Mouse (Mus musculus): ENCODE results near the gene Mettl8. TPM values are rescaled to one million over a fixed set of nuclear protein-coding genes. Genes with fewer than 3 reads are reported as not detected.

Mettl8 gene
- 19.2 and 19.9 TPM in 2 replicates for polyA plus RNA-seq (2016; fragmentation: Nextera tagmentation; extraction: Ambion mirVana)

- H3K36me3 ChIP-seq, result peaks cover 15% of the 10 kb centered on the region; the same call in 1 of the 2 replicates
- H3K9me3 ChIP-seq (replicated peaks), result no peaks in the 10 kb centered on the region
- 0 out of 2 replicates have a peak, but pooled peaks cover 6% of the 10 kb centered on the region for H3K4me1 ChIP-seq
- H3K4me2 ChIP-seq (replicated peaks), result peak within 1 kb of the TSS; percentile 60
- peak within 1 kb of the TSS; percentile 80 for H3K4me3 ChIP-seq
- WGBS, result under 1% methylated on average over 57 of the region's 57 CpGs
- peak within 1 kb of the TSS; percentile 80 for H3K9ac ChIP-seq
- peak; percentile 99 for ATAC-seq (ENCODE audit: low FRiP score)
- H3K27ac ChIP-seq, result peak within 1 kb of the TSS; percentile 96
- H3K27me3 ChIP-seq, result no peaks in the 10 kb centered on the region
These were observed at the start of gene Mettl8, which contains the start of gene Dcaf17 for GRCm38 (mm10) chr2:71055300-71056114. Gene Mettl8 (minus strand): TSS chr2:71055583. Gene Dcaf17 (plus strand): TSS chr2:71055328.

DNA sequence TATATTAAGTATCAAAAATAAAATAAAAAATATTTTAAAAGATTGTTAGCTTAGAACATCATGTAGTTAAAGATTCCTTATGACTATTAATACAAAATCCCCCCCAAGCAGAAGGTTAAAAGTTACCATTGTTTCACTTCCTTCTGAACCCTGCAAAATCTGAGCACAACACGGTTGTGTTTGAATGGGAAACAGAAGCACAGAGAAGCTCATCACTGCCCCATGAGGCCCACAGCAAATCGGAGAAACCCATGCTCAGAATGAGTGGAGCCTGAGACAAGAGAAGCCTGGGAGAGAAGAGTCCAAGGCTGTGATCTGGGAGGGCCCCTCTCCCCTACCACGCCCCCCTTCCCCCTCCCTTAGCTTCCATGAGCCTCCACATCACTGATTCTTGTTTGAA lies 49.3 kb upstream of the Mettl8 start:
- H3K9ac ChIP-seq, result no peak overlapping the region
- no peak overlapping the region for H3K27ac ChIP-seq
- H3K4me2 ChIP-seq (replicated peaks), result no peak overlapping the region
- H3K9me3 ChIP-seq (replicated peaks), result no peaks in the 10 kb centered on the region
- H3K4me3 ChIP-seq, result no peak overlapping the region
- ATAC-seq (ENCODE audit: low FRiP score), result no peak
- no peaks in the 10 kb centered on the region for H3K27me3 ChIP-seq
- peaks cover 9% of the 10 kb centered on the region for H3K36me3 ChIP-seq
- H3K4me1 ChIP-seq, result no peaks in the 10 kb centered on the region
- WGBS, result 68% methylated on average over 3 of the region's 3 CpGs

DNA sequence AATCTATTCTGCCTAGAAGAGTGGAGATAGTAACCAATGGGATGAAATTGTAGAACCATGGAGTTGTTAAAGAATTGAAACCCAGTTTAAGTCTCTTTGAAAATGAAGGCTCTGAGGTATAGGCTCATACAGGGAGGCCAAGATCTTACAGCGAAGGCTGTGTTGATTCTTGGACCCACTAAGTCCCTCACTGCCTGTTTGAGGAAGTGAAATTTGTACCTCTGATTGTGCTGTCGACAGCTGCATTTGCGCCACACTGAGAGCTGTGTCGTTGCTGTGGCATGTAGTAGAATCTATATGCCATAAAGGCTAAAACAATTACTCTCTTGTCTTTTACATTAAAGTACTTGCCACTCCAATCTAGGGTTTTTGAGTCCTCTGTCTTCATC lies 47.9 kb upstream of the Mettl8 start:
- peaks cover 15% of the 10 kb centered on the region for H3K36me3 ChIP-seq
- no peak for ATAC-seq (ENCODE audit: low FRiP score)
- no peaks in the 10 kb centered on the region for H3K4me1 ChIP-seq
- no peak overlapping the region for H3K4me3 ChIP-seq
- no peaks in the 10 kb centered on the region for H3K27me3 ChIP-seq
- H3K4me2 ChIP-seq (replicated peaks), result no peak overlapping the region
- no peak overlapping the region for H3K27ac ChIP-seq
- no peak overlapping the region for H3K9ac ChIP-seq
- WGBS, result 75% methylated on average over 4 of the region's 4 CpGs
- no peaks in the 10 kb centered on the region for H3K9me3 ChIP-seq (replicated peaks)

GRCm38 (mm10) chr2:71102621-71103291 lies 47.4 kb upstream of the Mettl8 start:
- Histone ChIP-seq H3K4me1 (no peaks in the 10 kb centered on the region), H3K36me3 (peaks cover 15% of the 10 kb centered on the region), H3K9ac (no peak overlapping the region), H3K27ac (no peak overlapping the region), H3K4me2 (replicated peaks) (no peak overlapping the region), H3K27me3 (no peaks in the 10 kb centered on the region), H3K9me3 (replicated peaks) (no peaks in the 10 kb centered on the region), H3K4me3 (no peak overlapping the region)
- no peak for ATAC-seq (ENCODE audit: low FRiP score)
- 79% methylated on average over 10 of the region's 10 CpGs for WGBS

GRCm38 (mm10) chr2:71096170-71096569 lies 40.8 kb upstream of the Mettl8 start:
- 87% methylated on average over 7 of the region's 7 CpGs for WGBS
- no peak overlapping the region for H3K27ac ChIP-seq
- H3K9me3 ChIP-seq (replicated peaks), result no peaks in the 10 kb centered on the region
- H3K9ac ChIP-seq, result no peak overlapping the region
- H3K4me1 ChIP-seq, result no peaks in the 10 kb centered on the region
- ATAC-seq (ENCODE audit: low FRiP score), result no peak
- H3K4me2 ChIP-seq (replicated peaks), result no peak overlapping the region
- no peak overlapping the region for H3K4me3 ChIP-seq
- H3K27me3 ChIP-seq, result no peaks in the 10 kb centered on the region
- peaks cover 23% of the 10 kb centered on the region for H3K36me3 ChIP-seq

DNA sequence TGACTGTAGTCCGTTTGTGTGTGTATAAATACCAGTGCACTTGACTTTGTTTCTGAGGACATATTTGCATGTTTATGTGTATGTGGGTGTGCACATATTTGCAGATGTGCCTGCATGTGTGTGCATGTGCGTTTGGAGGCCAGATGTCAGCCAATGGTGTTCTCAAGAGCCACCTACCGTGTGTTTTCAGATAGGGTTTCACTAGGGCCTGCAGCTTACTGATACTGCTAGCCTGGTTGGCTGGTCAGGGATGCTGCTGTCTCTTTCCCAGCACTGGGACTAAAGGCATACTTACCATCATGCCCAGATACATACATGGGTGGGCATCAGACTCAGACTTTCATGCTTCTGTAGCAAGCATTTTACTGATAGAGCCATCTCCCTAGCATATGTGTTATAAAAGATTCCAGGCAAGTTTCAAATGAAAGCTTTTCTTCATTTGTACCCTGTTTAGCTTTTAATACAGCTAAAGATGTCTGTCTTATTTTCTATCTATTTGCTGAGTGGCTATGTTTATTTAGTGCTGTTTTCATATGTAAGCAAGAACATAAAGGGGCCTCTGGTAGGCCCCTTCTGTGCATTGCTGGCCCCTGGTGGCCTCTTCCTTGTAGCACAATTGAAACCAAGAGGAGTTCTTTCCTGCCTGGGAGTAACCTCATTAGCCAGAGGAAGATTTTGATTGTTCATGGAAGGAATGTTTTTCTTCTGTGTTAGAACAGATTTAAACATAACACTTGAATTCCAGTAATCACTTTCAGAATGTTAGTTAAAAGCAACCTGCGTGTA lies 35.5 kb upstream of the Mettl8 start:
- no peak for ATAC-seq (ENCODE audit: low FRiP score)
- H3K4me1 ChIP-seq, result no peaks in the 10 kb centered on the region
- H3K4me3 ChIP-seq, result no peak overlapping the region
- no peak overlapping the region for H3K4me2 ChIP-seq (replicated peaks)
- no peaks in the 10 kb centered on the region for H3K9me3 ChIP-seq (replicated peaks)
- WGBS, result 83% methylated on average over 4 of the region's 4 CpGs
- H3K27me3 ChIP-seq, result no peaks in the 10 kb centered on the region
- H3K9ac ChIP-seq, result no peak overlapping the region
- H3K27ac ChIP-seq, result no peak overlapping the region
- peaks cover 41% of the 10 kb centered on the region for H3K36me3 ChIP-seq

GRCm38 (mm10) chr2:71089766-71090165 lies 34.4 kb upstream of the Mettl8 start:
- Histone ChIP-seq H3K27ac (no peak overlapping the region), H3K27me3 (no peaks in the 10 kb centered on the region), H3K4me1 (no peaks in the 10 kb centered on the region), H3K4me3 (no peak overlapping the region), H3K9ac (no peak overlapping the region), H3K36me3 (peaks cover 41% of the 10 kb centered on the region), H3K9me3 (replicated peaks) (no peaks in the 10 kb centered on the region), H3K4me2 (replicated peaks) (no peak overlapping the region)
- WGBS, result 72% methylated on average over 3 of the region's 3 CpGs
- no peak for ATAC-seq (ENCODE audit: low FRiP score)

- no peak overlapping the region for H3K4me3 ChIP-seq
- no peaks in the 10 kb centered on the region for H3K4me1 ChIP-seq
- no peak overlapping the region for H3K9ac ChIP-seq
- H3K9me3 ChIP-seq (replicated peaks), result no peaks in the 10 kb centered on the region
- no peak overlapping the region for H3K27ac ChIP-seq
- no peaks in the 10 kb centered on the region for H3K27me3 ChIP-seq
- H3K4me2 ChIP-seq (replicated peaks), result no peak overlapping the region
- ATAC-seq (ENCODE audit: low FRiP score), result no peak
- WGBS, result 94% methylated on average over 6 of the region's 6 CpGs
- H3K36me3 ChIP-seq, result peaks cover 42% of the 10 kb centered on the region
These were observed 28.2 kb upstream of the Mettl8 start for GRCm38 (mm10) chr2:71083454-71084193.

- ATAC-seq (ENCODE audit: low FRiP score), result no peak
- H3K36me3 ChIP-seq, result peaks cover 32% of the 10 kb centered on the region
These were observed 27.0 kb upstream of the Mettl8 start for GRCm38 (mm10) chr2:71082416-71082815.

GRCm38 (mm10) chr2:71073828-71074227 lies 18.4 kb upstream of the Mettl8 start:
- 94% methylated on average over 3 of the region's 3 CpGs for WGBS
- no peaks in the 10 kb centered on the region for H3K4me1 ChIP-seq
- H3K9me3 ChIP-seq (replicated peaks), result no peaks in the 10 kb centered on the region
- H3K4me2 ChIP-seq (replicated peaks), result no peak overlapping the region
- peaks cover 4% of the 10 kb centered on the region for H3K36me3 ChIP-seq
- H3K4me3 ChIP-seq, result no peak overlapping the region
- no peak overlapping the region for H3K27ac ChIP-seq
- no peak for ATAC-seq (ENCODE audit: low FRiP score)
- H3K27me3 ChIP-seq, result no peaks in the 10 kb centered on the region
- H3K9ac ChIP-seq, result no peak overlapping the region

More at GRCm38 (mm10) chr2:71082416-71082815, 27.0 kb upstream of the Mettl8 start:
- Histone ChIP-seq H3K27me3 (no peaks in the 10 kb centered on the region), H3K4me3 (no peak overlapping the region), H3K9me3 (replicated peaks) (no peaks in the 10 kb centered on the region), H3K4me2 (replicated peaks) (no peak overlapping the region), H3K9ac (no peak overlapping the region), H3K4me1 (no peaks in the 10 kb centered on the region), H3K27ac (no peak overlapping the region)
- 89% methylated on average over 7 of the region's 7 CpGs for WGBS

DNA sequence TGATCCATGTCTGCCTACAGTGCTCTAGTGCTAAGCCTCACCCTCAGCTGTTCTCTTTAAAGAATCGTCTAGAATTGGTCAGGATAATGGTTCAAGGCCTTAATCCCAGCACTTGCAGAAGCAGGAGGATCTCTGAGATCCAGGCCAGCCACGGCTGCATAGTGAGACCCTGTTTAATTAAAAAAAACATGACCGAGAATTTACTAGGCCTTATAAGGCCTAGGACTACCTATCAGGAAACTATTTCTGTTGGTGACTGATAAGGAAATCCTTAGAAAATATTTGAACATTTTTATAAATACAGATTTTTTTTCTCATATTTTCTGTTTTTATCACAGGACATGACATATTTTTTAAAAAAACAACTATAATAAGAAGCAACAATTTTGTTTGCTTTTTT lies 17.9 kb upstream of the Mettl8 start:
- Histone ChIP-seq H3K4me3 (no peak overlapping the region), H3K9me3 (replicated peaks) (no peaks in the 10 kb centered on the region), H3K27ac (no peak overlapping the region), H3K27me3 (no peaks in the 10 kb centered on the region), H3K9ac (no peak overlapping the region), H3K36me3 (peaks cover 4% of the 10 kb centered on the region), H3K4me1 (no peaks in the 10 kb centered on the region), H3K4me2 (replicated peaks) (no peak overlapping the region)
- 93% methylated on average over 3 of the region's 3 CpGs for WGBS
- ATAC-seq (ENCODE audit: low FRiP score), result no peak
